Mouse (Mus musculus) neural tube, embryonic 13.5 days (tissue): ENCODE results near the gene Ctsw. TPM values are rescaled to one million over a fixed set of nuclear protein-coding genes. Genes with fewer than 3 reads are reported as not detected.
"Not testable (repeated sequence)": the region's sequence is repeated elsewhere in the genome, so short reads cannot be mapped to it uniquely, and the experiment has no call there.

ENCODE experiments used
- ATAC-seq: fragments of 200-750 bp; cut with Nextera tagmentation; 2 replicates; pipeline ENCODE4 v1.8.0; 2017; ENCODE audit warnings: low read depth, mild to moderate bottlenecking, moderate TSS enrichment, moderate library complexity
- H3K27ac ChIP-seq: fragments of 300-500 bp; sonication (generic); replicated peaks from 2 replicates; pipeline ENCODE4 v1.5.1; 2015; ENCODE audit warnings: moderate library complexity, mild to moderate bottlenecking, inconsistent platforms
- H3K27me3 ChIP-seq: fragments of 300-500 bp; sonication (generic); 2 replicates; pipeline ENCODE4 v1.6.1; 2015; ENCODE audit warnings: mild to moderate bottlenecking, inconsistent platforms
- H3K36me3 ChIP-seq: fragments of 300-500 bp; sonication (generic); 2 replicates; pipeline ENCODE4 v1.6.1; 2015; ENCODE audit warnings: mild to moderate bottlenecking, inconsistent platforms
- H3K4me1 ChIP-seq: fragments of 300-500 bp; sonication (generic); replicated peaks from 2 replicates; pipeline ENCODE4 v1.6.1; 2015; ENCODE audit warnings: inconsistent platforms
- H3K4me2 ChIP-seq: fragments of 300-500 bp; sonication (generic); 2 replicates; pipeline ENCODE4 v1.6.1; 2015; ENCODE audit warnings: inconsistent platforms, mild to moderate bottlenecking, moderate library complexity
- H3K4me3 ChIP-seq: fragments of 300-500 bp; sonication (generic); 2 replicates; pipeline ENCODE4 v1.5.1; 2015; ENCODE audit warnings: mild to moderate bottlenecking, inconsistent platforms
- H3K9ac ChIP-seq: fragments of 300-500 bp; sonication (generic); 2 replicates; pipeline ENCODE4 v1.6.1; 2015; ENCODE audit warnings: moderate library complexity, mild to moderate bottlenecking, inconsistent platforms
- H3K9me3 ChIP-seq: fragments of 300-500 bp; sonication (generic); 2 replicates; pipeline ENCODE4 v1.6.1; 2016; ENCODE audit warnings: inconsistent platforms
- WGBS: fragments of 180-500 bp; shearing (Covaris S2); methylation state at CpG from one replicate; pipeline ENCODE4 v1.1.7; 2015; 5-methylcytosine and 5-hydroxymethylcytosine counted together
- polyA plus RNA-seq: library from polyadenylated mRNA; unstranded; fragments of >200 nt; fragmentation: Nextera tagmentation; extraction: Ambion mirVana; gene quantifications from 2 replicates; pipeline ENCODE4 v1.2.1, GENCODE M21; 2015

Gene Ctsw
- polyA plus RNA-seq, 1 experiment from 2014 or later: 3.2 TPM

GRCm38 (mm10) chr19:5495353-5496051 lies 27.2 kb upstream of the Ctsw start:
- WGBS: 82% methylated on average over 12 of the region's 12 CpGs
- no peak overlapping the region for H3K27ac ChIP-seq
- H3K4me2 ChIP-seq: no peak overlapping the region
- H3K4me3 ChIP-seq: no peak overlapping the region
- peaks cover 65% of the 10 kb centered on the region for H3K36me3 ChIP-seq
- no peak for ATAC-seq
- no peaks in the 10 kb centered on the region for H3K9me3 ChIP-seq
- peaks cover 21% of the 10 kb centered on the region for H3K4me1 ChIP-seq
- no peak overlapping the region for H3K9ac ChIP-seq
- H3K27me3 ChIP-seq: no peaks in the 10 kb centered on the region

- Histone ChIP-seq H3K27ac (no peak overlapping the region), H3K4me2 (no peak overlapping the region), H3K4me3 (no peak overlapping the region), H3K27me3 (no peaks in the 10 kb centered on the region), H3K9ac (no peak overlapping the region), H3K36me3 (peaks cover 65% of the 10 kb centered on the region), H3K9me3 (no peaks in the 10 kb centered on the region), H3K4me1 (peaks cover 29% of the 10 kb centered on the region)
- ATAC-seq: no peak
- WGBS: 89% methylated on average over 3 of the region's 3 CpGs
Measured at GRCm38 (mm10) chr19:5494314-5494713, 26.0 kb upstream of the Ctsw start.

GRCm38 (mm10) chr19:5493301-5493721 lies 25.0 kb upstream of the Ctsw start:
- Histone ChIP-seq H3K36me3 (peaks cover 62% of the 10 kb centered on the region), H3K4me1 (peaks cover 39% of the 10 kb centered on the region)
- not testable (repeated sequence) for H3K4me2 ChIP-seq, H3K9me3 ChIP-seq, H3K9ac ChIP-seq, H3K4me3 ChIP-seq, H3K27ac ChIP-seq, ATAC-seq, H3K27me3 ChIP-seq
- WGBS: 62% methylated on average over 9 of the region's 9 CpGs

GRCm38 (mm10) chr19:5492641-5493040 lies 24.3 kb upstream of the Ctsw start:
- H3K36me3 ChIP-seq: peaks cover 55% of the 10 kb centered on the region
- H3K4me2 ChIP-seq: peak overlapping the region; percentile 87
- peak overlapping the region; percentile 99 for H3K4me3 ChIP-seq

GRCm38 (mm10) chr19:5490898-5491708 lies 22.8 kb upstream of the Ctsw start:
- peak; percentile 29 for ATAC-seq
- H3K9ac ChIP-seq: peak overlapping the region; percentile 98
- H3K4me3 ChIP-seq: peak overlapping the region; percentile 99
- no peaks in the 10 kb centered on the region for H3K9me3 ChIP-seq
- peak overlapping the region; percentile 87 for H3K4me2 ChIP-seq
- H3K36me3 ChIP-seq: peaks cover 45% of the 10 kb centered on the region
- H3K4me1 ChIP-seq: peaks cover 55% of the 10 kb centered on the region
- H3K27ac ChIP-seq: peak overlapping the region; percentile 99
- H3K27me3 ChIP-seq: no peaks in the 10 kb centered on the region
- under 1% methylated on average over 58 of the region's 59 CpGs for WGBS

More at GRCm38 (mm10) chr19:5492641-5493040, 24.3 kb upstream of the Ctsw start:
- WGBS: 81% methylated on average over 4 of the region's 4 CpGs
- Histone ChIP-seq H3K4me1 (peaks cover 39% of the 10 kb centered on the region), H3K27me3 (no peaks in the 10 kb centered on the region), H3K27ac (no peak overlapping the region), H3K9me3 (no peaks in the 10 kb centered on the region), H3K9ac (no peak overlapping the region)
- ATAC-seq: no peak

- WGBS: under 1% methylated on average over 61 of the region's 62 CpGs
- ATAC-seq: peak; percentile 68
- H3K4me1 ChIP-seq: peaks cover 56% of the 10 kb centered on the region
- H3K36me3 ChIP-seq: peaks cover 45% of the 10 kb centered on the region
- H3K4me3 ChIP-seq: peak within 1 kb of the TSS; percentile 99
- peak within 1 kb of the TSS; percentile 98 for H3K9ac ChIP-seq
- no peaks in the 10 kb centered on the region for H3K9me3 ChIP-seq
- H3K4me2 ChIP-seq: peak within 1 kb of the TSS; percentile 87
- peak within 1 kb of the TSS; percentile 99 for H3K27ac ChIP-seq
- no peaks in the 10 kb centered on the region for H3K27me3 ChIP-seq
Measured at GRCm38 (mm10) chr19:5490313-5490897, 22.1 kb upstream of the Ctsw start, which contains the start of gene Cfl1. Cfl1 (plus strand) TSS chr19:5490455.

- WGBS: 57% methylated on average over 10 of the region's 10 CpGs
- not testable (repeated sequence) for H3K27me3 ChIP-seq, ATAC-seq, H3K9me3 ChIP-seq
- H3K27ac ChIP-seq: peak overlapping the region; percentile 99
- H3K4me3 ChIP-seq: peak overlapping the region; percentile 99
- peaks cover 46% of the 10 kb centered on the region for H3K36me3 ChIP-seq
- H3K9ac ChIP-seq: peak overlapping the region; percentile 98; the same call in 1 of the 2 replicates
- peak overlapping the region; percentile 87 for H3K4me2 ChIP-seq
- peaks cover 56% of the 10 kb centered on the region for H3K4me1 ChIP-seq
Measured at GRCm38 (mm10) chr19:5489721-5490120, 21.4 kb upstream of the Ctsw start.

GRCm38 (mm10) chr19:5488878-5489571 lies 20.7 kb upstream of the Ctsw start:
- peak overlapping the region; percentile 55 for H3K4me3 ChIP-seq
- no peaks in the 10 kb centered on the region for H3K27me3 ChIP-seq
- H3K9ac ChIP-seq: peak overlapping the region; percentile 77
- H3K36me3 ChIP-seq: peaks cover 46% of the 10 kb centered on the region
- peaks cover 54% of the 10 kb centered on the region for H3K4me1 ChIP-seq
- ATAC-seq: peak; percentile 79
- H3K9me3 ChIP-seq: no peaks in the 10 kb centered on the region
- peak overlapping the region; percentile 87 for H3K4me2 ChIP-seq
- under 1% methylated on average over 26 of the region's 26 CpGs for WGBS
- H3K27ac ChIP-seq: peak overlapping the region; percentile 99

GRCm38 (mm10) chr19:5487768-5488550 lies 19.7 kb upstream of the Ctsw start, which contains the start of gene Mus81:
Mus81 (minus strand) TSS chr19:5488402.
- WGBS: under 1% methylated on average over 39 of the region's 39 CpGs
- no peaks in the 10 kb centered on the region for H3K27me3 ChIP-seq
- peak within 1 kb of the TSS; percentile 77 for H3K9ac ChIP-seq
- no peaks in the 10 kb centered on the region for H3K9me3 ChIP-seq
- H3K4me3 ChIP-seq: peak within 1 kb of the TSS; percentile 55
- peaks cover 49% of the 10 kb centered on the region for H3K4me1 ChIP-seq
- peak within 1 kb of the TSS; percentile 87 for H3K4me2 ChIP-seq
- peaks cover 46% of the 10 kb centered on the region for H3K36me3 ChIP-seq
- H3K27ac ChIP-seq: peak within 1 kb of the TSS; percentile 99
- ATAC-seq: peak; percentile 50

GRCm38 (mm10) chr19:5486771-5487170 lies 18.5 kb upstream of the Ctsw start:
- Histone ChIP-seq H3K9me3 (no peaks in the 10 kb centered on the region), H3K4me2 (peak overlapping the region; percentile 87), H3K9ac (peak overlapping the region; percentile 77; the same call in 1 of the 2 replicates), H3K36me3 (peaks cover 48% of the 10 kb centered on the region), H3K27ac (no peak overlapping the region), H3K4me1 (peaks cover 37% of the 10 kb centered on the region), H3K4me3 (peak overlapping the region; percentile 55; the same call in 1 of the 2 replicates), H3K27me3 (no peaks in the 10 kb centered on the region)
- WGBS: 94% methylated on average over 4 of the region's 4 CpGs
- ATAC-seq: no peak

GRCm38 (mm10) chr19:5486286-5486685 lies 18.0 kb upstream of the Ctsw start:
- peaks cover 35% of the 10 kb centered on the region for H3K4me1 ChIP-seq
- no peak overlapping the region for H3K27ac ChIP-seq
- H3K9ac ChIP-seq: no peak overlapping the region
- no peak for ATAC-seq
- no peak overlapping the region for H3K4me2 ChIP-seq
- H3K27me3 ChIP-seq: no peaks in the 10 kb centered on the region
- H3K9me3 ChIP-seq: no peaks in the 10 kb centered on the region
- peaks cover 53% of the 10 kb centered on the region for H3K36me3 ChIP-seq
- WGBS: 91% methylated on average over 8 of the region's 8 CpGs
- H3K4me3 ChIP-seq: no peak overlapping the region
